Mouse (Mus musculus) myocyte (in vitro differentiated cells): ENCODE results near the gene Gmppb. TPM values are rescaled to one million over a fixed set of nuclear protein-coding genes. Genes with fewer than 3 reads are reported as not detected.

Experiments
- H3K27me3 ChIP-seq: one replicate; pipeline ENCODE4 v1.6.1; 2011; ENCODE audit not compliant: control insufficient read depth, insufficient read depth, insufficient read length
- H3K36me3 ChIP-seq: one replicate; pipeline ENCODE4 v1.6.1; 2011; ENCODE audit not compliant: control insufficient read depth, insufficient read depth
- H3K4me2 ChIP-seq: one replicate; pipeline ENCODE4 v1.6.1; 2011; ENCODE audit warnings: low read depth, control low read depth
- H3K4me3 ChIP-seq: one replicate; pipeline ENCODE4 v1.5.1; 2011; ENCODE audit warnings: mild to moderate bottlenecking, control low read depth, moderate library complexity
- H3K79me2 ChIP-seq: one replicate; pipeline ENCODE4 v1.6.1; 2011; ENCODE audit not compliant: control insufficient read depth, insufficient read depth
- H3ac ChIP-seq: one replicate; pipeline ENCODE4 v1.6.1; 2011; ENCODE audit not compliant: control insufficient read depth, insufficient read length
- CEBPB ChIP-seq: IDR thresholded peaks from 2 replicates; pipeline ENCODE4 v1.6.1; 2011; ENCODE audit warnings: mild to moderate bottlenecking, moderate library complexity; ENCODE audit not compliant: poor library complexity, insufficient read depth, severe bottlenecking
- E2F4 ChIP-seq: IDR thresholded peaks from one replicate; pipeline ENCODE4 v1.6.1; 2011; ENCODE audit warnings: mild to moderate bottlenecking, control low read depth, moderate library complexity; ENCODE audit not compliant: insufficient read depth
- MAX ChIP-seq: IDR thresholded peaks from one replicate; pipeline ENCODE4 v1.6.1; 2011; ENCODE audit warnings: low read depth, mild to moderate bottlenecking, control low read depth
- MYOD1 ChIP-seq, 3 experiments: IDR thresholded peaks; one replicate each; pipeline ENCODE4 v1.6.1; 2011; ENCODE audit warnings: control low read depth in 2 of 3, low read depth in 2 of 3, mild to moderate bottlenecking in 2 of 3, moderate library complexity in 1 of 3; ENCODE audit not compliant: insufficient read length in 2 of 3, control insufficient read depth in 1 of 3
- MYOG ChIP-seq, 3 experiments: IDR thresholded peaks; one replicate each; pipeline ENCODE4 v1.6.1; 2011; ENCODE audit warnings: control low read depth in 2 of 3, low read depth in 2 of 3, mild to moderate bottlenecking in 2 of 3; ENCODE audit not compliant: insufficient read length in 2 of 3, control insufficient read depth in 1 of 3, insufficient read depth in 1 of 3
- POLR2A ChIP-seq: IDR thresholded peaks from one replicate; pipeline ENCODE4 v1.6.1; 2011; ENCODE audit warnings: low read depth, mild to moderate bottlenecking, control low read depth, moderate library complexity; ENCODE audit not compliant: insufficient read length
- POLR2AphosphoS2 ChIP-seq: IDR thresholded peaks from one replicate; pipeline ENCODE4 v1.6.1; 2011; ENCODE audit warnings: low read depth, control low read depth; ENCODE audit not compliant: insufficient read length
- REST ChIP-seq: IDR thresholded peaks from one replicate; pipeline ENCODE4 v1.6.1; 2011; ENCODE audit warnings: mild to moderate bottlenecking, control low read depth, moderate library complexity; ENCODE audit not compliant: insufficient read depth, insufficient read length
- SRF ChIP-seq: IDR thresholded peaks from one replicate; pipeline ENCODE4 v1.6.1; 2011; ENCODE audit warnings: low read depth; ENCODE audit not compliant: control insufficient read depth, insufficient read length
- TCF12 ChIP-seq: IDR thresholded peaks from one replicate; pipeline ENCODE4 v1.6.1; 2011; ENCODE audit warnings: mild to moderate bottlenecking, control low read depth; ENCODE audit not compliant: poor library complexity, insufficient read depth, severe bottlenecking
- TCF3 ChIP-seq: IDR thresholded peaks from one replicate; pipeline ENCODE4 v1.6.1; 2011; ENCODE audit warnings: low read depth, control low read depth; ENCODE audit not compliant: insufficient read length
- USF1 ChIP-seq: IDR thresholded peaks from one replicate; pipeline ENCODE4 v1.6.1; 2011; ENCODE audit warnings: low read depth, mild to moderate bottlenecking, control low read depth, moderate library complexity
- polyA plus RNA-seq: library from polyadenylated mRNA; unstranded; fragments of >200 nt; fragmentation: generic; extraction: Trizol; gene quantifications from one replicate; pipeline ENCODE4 v1.2.1, GENCODE M21; 2012; ENCODE audit warnings: missing spikeins

The Gmppb gene
- polyA plus RNA-seq, 1 experiment = 32.0 TPM

DNA sequence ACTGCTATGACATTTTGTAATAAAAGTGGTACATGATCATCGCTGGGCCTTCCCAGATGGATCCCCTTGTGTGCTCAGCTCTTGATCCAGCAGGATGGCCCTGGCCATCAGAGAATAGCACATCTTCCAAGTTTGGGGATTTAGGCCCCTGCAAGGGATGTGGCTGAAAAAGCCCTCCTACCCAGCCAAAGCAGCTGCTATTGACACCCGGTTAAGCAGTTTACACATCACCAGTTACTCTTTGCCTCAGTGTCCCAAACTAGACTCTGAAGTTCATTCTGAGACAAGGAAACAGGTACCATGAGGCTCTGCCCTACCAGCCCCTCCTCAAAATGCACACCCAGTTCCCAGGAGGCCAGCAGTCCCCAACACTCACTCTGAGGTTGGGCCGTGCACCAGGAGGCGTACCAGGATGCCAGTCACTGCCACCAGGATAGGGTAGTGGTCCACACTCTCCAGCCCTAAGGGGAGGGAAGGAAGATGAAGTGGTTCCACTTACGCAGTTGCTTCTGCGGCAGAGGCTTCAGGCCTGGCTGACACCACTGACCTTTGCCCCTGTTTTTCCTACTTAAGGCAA lies 6.7 kb downstream of the Gmppb start:
- Histone ChIP-seq H3K4me3 (no peak overlapping the region), H3K36me3 (peaks cover 18% of the 10 kb centered on the region), H3K27me3 (no peaks in the 10 kb centered on the region), H3ac (no peak overlapping the region), H3K4me2 (no peak overlapping the region), H3K79me2 (no peaks in the 10 kb centered on the region)
- TF ChIP-seq MYOG (IDR thresholded peaks at IDR 0.05; ENCODE audit: control insufficient read depth in 1 of 3, insufficient read depth in 1 of 3, insufficient read length in 2 of 3, low read depth in 2 of 3) (no peak), POLR2AphosphoS2 (peak; percentile 52)

DNA sequence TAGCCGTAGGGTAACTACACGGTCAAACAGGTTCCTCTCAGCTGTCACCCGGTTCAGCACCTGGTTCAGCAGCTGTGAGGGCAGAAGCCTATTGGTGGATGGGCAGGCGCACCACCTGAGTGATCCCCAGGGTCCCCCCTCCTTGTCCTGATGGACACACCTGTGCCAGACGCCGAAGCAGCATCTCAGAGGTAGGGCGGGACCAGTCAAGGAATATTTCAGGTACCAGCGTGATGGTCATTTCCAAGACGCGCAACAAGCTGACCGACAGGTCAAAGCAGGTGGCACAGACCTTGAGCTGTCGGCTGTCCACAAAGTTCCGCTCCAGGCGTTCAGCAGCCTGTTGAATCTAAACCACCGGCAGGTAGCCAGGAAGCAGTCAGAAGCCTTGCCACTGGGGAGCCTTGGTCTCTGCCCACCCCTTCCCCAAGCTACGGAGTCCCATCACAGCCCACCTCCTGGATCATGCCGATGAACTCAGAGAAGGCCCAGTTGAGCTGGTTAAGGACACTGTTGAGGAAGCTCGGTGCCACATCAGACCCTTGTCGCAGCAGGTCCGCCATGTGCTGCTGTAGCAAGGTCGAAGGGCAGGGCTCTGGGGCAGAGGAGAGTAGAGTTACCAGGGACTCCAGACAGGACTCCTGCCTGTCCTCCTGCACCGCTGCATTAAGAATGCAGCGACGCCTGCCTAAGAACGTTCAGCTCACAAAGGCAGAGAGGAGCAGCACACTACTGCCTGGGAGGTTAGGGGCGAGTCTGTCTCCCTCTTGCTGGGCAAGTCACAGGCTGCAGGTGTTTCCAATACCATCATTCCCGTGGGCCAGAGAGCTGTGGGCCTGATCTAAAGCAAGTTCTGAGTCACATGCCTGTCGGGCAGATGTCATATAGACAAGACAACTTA lies 7.6 kb downstream of the Gmppb start:
- Histone ChIP-seq H3K79me2 (no peaks in the 10 kb centered on the region), H3K4me3 (no peak overlapping the region), H3K27me3 (no peaks in the 10 kb centered on the region), H3ac (no peak overlapping the region), H3K36me3 (peaks cover 18% of the 10 kb centered on the region), H3K4me2 (no peak overlapping the region)
- TF ChIP-seq SRF = no peak
- TF ChIP-seq CEBPB = no peak
- no peak for TF ChIP-seq E2F4

- H3K4me3 ChIP-seq = no peak overlapping the region
- peaks cover 18% of the 10 kb centered on the region for H3K36me3 ChIP-seq
- TF ChIP-seq CEBPB (no peak), MYOG (IDR thresholded peaks at IDR 0.05; ENCODE audit: control insufficient read depth in 1 of 3, insufficient read depth in 1 of 3, insufficient read length in 2 of 3, low read depth in 2 of 3) (no peak), POLR2AphosphoS2 (peak; percentile 14), TCF3 (no peak), MYOD1 (IDR thresholded peaks at IDR 0.05; ENCODE audit: control insufficient read depth in 1 of 3, insufficient read length in 2 of 3, low read depth in 2 of 3) (no peak)
- no peaks in the 10 kb centered on the region for H3K79me2 ChIP-seq
- no peak overlapping the region for H3K4me2 ChIP-seq
- no peak overlapping the region for H3ac ChIP-seq
- no peaks in the 10 kb centered on the region for H3K27me3 ChIP-seq
Observed at GRCm38 (mm10) chr9:108057262-108057562, 8.2 kb downstream of the Gmppb start.

GRCm38 (mm10) chr9:108058291-108058690 lies 9.2 kb downstream of the Gmppb start:
- no peak for TF ChIP-seq MAX
- no peak for TF ChIP-seq POLR2A
- TF ChIP-seq MYOD1 (IDR thresholded peaks at IDR 0.05; ENCODE audit: control insufficient read depth in 1 of 3, insufficient read length in 2 of 3, low read depth in 2 of 3) = no peak
- no peak for TF ChIP-seq TCF3
- TF ChIP-seq E2F4 = no peak
- TF ChIP-seq SRF = no peak
- TF ChIP-seq MYOG (IDR thresholded peaks at IDR 0.05; ENCODE audit: control insufficient read depth in 1 of 3, insufficient read depth in 1 of 3, insufficient read length in 2 of 3, low read depth in 2 of 3) = no peak
- no peak for TF ChIP-seq CEBPB
- H3K4me3 ChIP-seq = no peak overlapping the region
- no peaks in the 10 kb centered on the region for H3K27me3 ChIP-seq
- peaks cover 18% of the 10 kb centered on the region for H3K36me3 ChIP-seq
- H3K79me2 ChIP-seq = no peaks in the 10 kb centered on the region
- H3K4me2 ChIP-seq = no peak overlapping the region
- no peak overlapping the region for H3ac ChIP-seq

DNA sequence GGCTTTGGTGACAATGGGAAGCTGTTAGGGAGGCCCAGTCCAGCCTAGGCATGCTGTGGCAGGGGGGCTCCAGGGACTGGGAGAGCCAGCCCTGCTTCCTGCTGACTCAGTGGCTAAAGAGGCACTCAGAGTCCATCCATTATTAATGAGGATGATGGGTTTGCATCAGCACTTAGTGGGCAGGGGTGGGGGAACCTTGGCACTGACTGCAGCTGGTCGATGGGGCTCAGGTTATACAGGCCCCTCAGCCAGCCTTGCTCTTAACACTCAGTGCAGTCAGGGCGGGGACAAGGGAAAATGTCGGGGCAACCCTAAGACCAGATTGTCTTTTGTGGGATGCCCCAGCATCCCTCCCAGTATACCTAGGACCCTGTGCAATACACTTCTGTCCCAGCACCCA lies 13.1 kb downstream of the Gmppb start:
- Histone ChIP-seq H3K36me3 (peaks cover 16% of the 10 kb centered on the region), H3ac (no peak overlapping the region), H3K4me2 (no peak overlapping the region), H3K79me2 (no peaks in the 10 kb centered on the region), H3K27me3 (no peaks in the 10 kb centered on the region), H3K4me3 (no peak overlapping the region)
- no peak for TF ChIP-seq CEBPB
- TF ChIP-seq SRF = no peak
- TF ChIP-seq TCF12 = no peak
- no peak for TF ChIP-seq REST
- no peak for TF ChIP-seq POLR2A
- no peak for TF ChIP-seq MYOG (IDR thresholded peaks at IDR 0.05; ENCODE audit: control insufficient read depth in 1 of 3, insufficient read depth in 1 of 3, insufficient read length in 2 of 3, low read depth in 2 of 3)
- no peak for TF ChIP-seq USF1
- no peak for TF ChIP-seq MYOD1 (IDR thresholded peaks at IDR 0.05; ENCODE audit: control insufficient read depth in 1 of 3, insufficient read length in 2 of 3, low read depth in 2 of 3)
- TF ChIP-seq MAX = no peak
- no peak for TF ChIP-seq POLR2AphosphoS2
- no peak for TF ChIP-seq E2F4
- no peak for TF ChIP-seq TCF3
